Mouse (Mus musculus) heart, embryonic 16.5 days (tissue): ENCODE measurements at regions not wholly inside any gene's neighbourhood (a gene's known extent, or its start where the extent isn't known, plus 50 kb on each side); places are given as distances from the start of the nearest gene placed in this dataset.

Source experiments
- ATAC-seq: fragments of 200-750 bp; cut with Nextera tagmentation; replicated peaks from 2 replicates; pipeline ENCODE4 v1.8.0; 2017; ENCODE audit warnings: moderate number of reproducible peaks; ENCODE audit not compliant: insufficient read depth, low FRiP score; ENCODE audit errors: extremely low read depth
- H3K27ac ChIP-seq: fragments of 300-500 bp; sonication (generic); 2 replicates; pipeline ENCODE4 v1.5.1; 2014; ENCODE audit warnings: mild to moderate bottlenecking, low read length, control low read depth, moderate library complexity
- H3K27me3 ChIP-seq: fragments of 300-500 bp; sonication (generic); 2 replicates; pipeline ENCODE4 v1.6.1; 2014; ENCODE audit warnings: low read length, mixed read lengths; ENCODE audit not compliant: control insufficient read depth, insufficient read depth
- H3K36me3 ChIP-seq: fragments of 300-500 bp; sonication (generic); 2 replicates; pipeline ENCODE4 v1.6.1; 2014; ENCODE audit not compliant: control insufficient read depth, insufficient read depth
- H3K4me1 ChIP-seq: fragments of 300-500 bp; sonication (generic); 2 replicates; pipeline ENCODE4 v1.6.1; 2014; ENCODE audit warnings: low read length, mixed read lengths; ENCODE audit not compliant: control insufficient read depth, insufficient read depth
- H3K4me2 ChIP-seq: fragments of 300-500 bp; sonication (generic); 2 replicates; pipeline ENCODE4 v1.6.1; 2014; ENCODE audit warnings: low read depth, mild to moderate bottlenecking, control low read depth, low read length
- H3K4me3 ChIP-seq: fragments of 300-500 bp; sonication (generic); 2 replicates; pipeline ENCODE4 v1.5.1; 2014; ENCODE audit warnings: mild to moderate bottlenecking, control low read depth, low read length
- H3K9ac ChIP-seq: fragments of 300-500 bp; sonication (generic); 2 replicates; pipeline ENCODE4 v1.6.1; 2014; ENCODE audit warnings: low read length, control low read depth
- H3K9me3 ChIP-seq: fragments of 300-500 bp; sonication (generic); replicated peaks from 2 replicates; pipeline ENCODE4 v1.6.1; 2016; ENCODE audit warnings: low read length; ENCODE audit not compliant: control insufficient read depth
- WGBS: fragments of 180-500 bp; shearing (Covaris S2); extraction: QIAGEN DNeasy Blood & Tissue Kit; methylation state at CpG from one replicate; pipeline ENCODE4 v1.1.7; 2014; 5-methylcytosine and 5-hydroxymethylcytosine counted together

DNA sequence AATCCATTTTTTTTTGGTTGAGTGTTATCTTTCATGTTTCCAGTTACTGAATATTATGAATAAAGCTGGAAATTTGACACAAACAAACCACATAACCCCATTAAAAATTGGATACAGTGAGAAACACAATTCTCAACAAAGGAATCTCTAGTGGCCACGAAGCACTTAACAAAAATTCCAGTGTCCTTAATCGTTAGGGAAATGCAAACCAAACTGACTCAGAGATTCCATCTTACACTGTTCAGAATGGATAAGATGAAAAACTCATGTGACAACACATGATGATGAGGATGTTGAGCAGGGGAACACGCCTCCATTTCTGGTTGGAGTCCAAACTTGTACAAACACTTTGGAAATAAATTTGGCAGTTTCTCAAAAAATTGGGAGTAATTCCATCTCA lies 57.3 kb downstream of the Tktl2 start:
- no peaks in the 10 kb centered on the region for H3K27me3 ChIP-seq
- H3K9me3 ChIP-seq = no peaks in the 10 kb centered on the region
- H3K27ac ChIP-seq = no peak overlapping the region
- WGBS = 55% methylated on average over 3 of the region's 3 CpGs
- no peak for ATAC-seq
- H3K36me3 ChIP-seq = no peaks in the 10 kb centered on the region
- H3K4me1 ChIP-seq = no peaks in the 10 kb centered on the region
- H3K4me2 ChIP-seq = no peak overlapping the region
- no peak overlapping the region for H3K4me3 ChIP-seq
- H3K9ac ChIP-seq = no peak overlapping the region

DNA sequence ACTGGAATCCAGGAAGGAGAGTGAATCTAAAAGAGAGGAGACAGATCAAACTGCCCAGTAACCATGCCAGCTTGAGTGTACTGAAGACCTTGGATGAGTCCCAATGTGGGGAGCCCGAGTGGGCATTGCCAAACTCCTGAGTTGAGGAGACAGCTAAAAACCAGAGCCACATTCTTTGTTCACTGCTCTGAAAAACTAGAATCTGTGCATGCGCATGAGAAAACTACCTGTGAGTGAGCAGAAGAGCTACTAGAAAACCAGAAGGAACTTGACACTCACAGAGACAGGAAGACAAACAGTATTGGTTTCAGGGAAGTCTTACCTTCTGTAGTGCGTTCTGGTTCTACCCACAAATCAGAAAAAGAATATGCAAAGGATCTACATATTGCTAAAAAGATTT lies 74.6 kb downstream of the Tktl2 start:
- Histone ChIP-seq H3K36me3 (no peaks in the 10 kb centered on the region), H3K9me3 (no peaks in the 10 kb centered on the region; the same call in 1 of the 2 replicates), H3K27ac (no peak overlapping the region), H3K4me2 (no peak overlapping the region), H3K9ac (no peak overlapping the region), H3K4me1 (no peaks in the 10 kb centered on the region), H3K27me3 (no peaks in the 10 kb centered on the region), H3K4me3 (no peak overlapping the region)
- WGBS = 88% methylated on average over 3 of the region's 3 CpGs
- ATAC-seq = no peak

DNA sequence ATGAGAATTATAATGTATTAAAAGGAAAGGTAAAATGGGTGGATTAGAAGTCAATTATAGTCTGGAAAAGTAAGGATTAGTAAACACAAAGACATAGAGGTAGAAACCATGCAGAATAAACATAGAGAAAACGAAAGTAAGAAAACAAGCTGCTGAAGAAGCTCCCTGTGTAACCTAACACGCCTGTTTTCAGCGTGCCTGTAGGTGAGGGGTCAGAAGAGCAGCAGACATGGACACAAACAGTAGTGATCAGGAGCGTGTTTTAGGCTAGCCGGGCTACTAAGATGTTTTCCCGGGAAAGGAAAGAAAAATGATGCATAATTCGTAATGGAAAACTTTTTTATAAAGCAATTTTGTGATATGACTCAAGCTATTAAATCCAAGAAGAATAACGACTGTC lies 75.3 kb downstream of the Tktl2 start:
- peak overlapping the region; percentile 17; the same call in 1 of the 2 replicates for H3K4me2 ChIP-seq
- H3K4me3 ChIP-seq = no peak overlapping the region
- H3K4me1 ChIP-seq = no peaks in the 10 kb centered on the region
- ATAC-seq = no peak
- no peaks in the 10 kb centered on the region; the same call in 1 of the 2 replicates for H3K9me3 ChIP-seq
- H3K9ac ChIP-seq = no peak overlapping the region
- H3K27ac ChIP-seq = no peak overlapping the region
- WGBS = 65% methylated on average over 8 of the region's 8 CpGs
- H3K27me3 ChIP-seq = no peaks in the 10 kb centered on the region
- no peaks in the 10 kb centered on the region for H3K36me3 ChIP-seq

DNA sequence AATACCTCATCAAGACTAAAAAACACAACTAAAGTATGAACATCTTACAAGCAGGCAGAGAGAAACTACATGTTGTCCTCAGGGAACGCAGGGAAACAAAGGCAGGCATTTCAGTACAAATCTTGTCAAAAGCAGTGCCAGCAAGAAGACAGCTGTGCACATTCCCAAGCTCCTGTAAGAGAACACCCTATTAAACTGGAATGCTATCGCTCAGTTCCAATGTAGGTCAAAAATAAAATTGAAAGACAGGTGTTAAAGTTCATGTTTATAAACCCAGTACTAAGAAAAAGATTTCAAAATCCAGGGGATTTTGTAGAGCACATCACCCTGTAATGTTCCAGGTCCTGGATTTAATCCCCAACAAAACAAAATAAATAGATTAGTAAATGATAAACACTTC lies 75.7 kb downstream of the Tktl2 start:
- no peak for ATAC-seq
- no peak overlapping the region for H3K4me3 ChIP-seq
- 71% methylated on average over 2 of the region's 2 CpGs for WGBS

DNA sequence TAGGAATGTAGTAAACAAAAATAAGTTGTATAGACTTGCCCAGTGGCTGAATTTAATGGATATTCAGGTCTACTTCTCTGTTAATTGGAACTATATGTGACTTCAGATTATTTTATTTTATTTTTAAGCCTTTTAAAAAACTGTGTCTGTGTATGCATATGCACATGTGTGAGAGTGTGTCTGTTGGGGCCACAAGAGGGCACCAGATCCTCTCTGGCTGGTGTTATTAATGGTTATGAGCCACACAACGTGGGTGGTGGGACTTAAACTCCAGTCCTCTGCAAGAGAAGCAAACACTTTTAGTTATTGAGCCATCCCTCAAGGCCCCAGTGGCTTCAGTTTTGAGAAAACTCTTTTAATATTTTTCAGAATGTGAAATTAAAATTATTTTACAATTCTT lies 77.9 kb downstream of the Tktl2 start:
- WGBS = 66% methylated on average over 1 of the region's 1 CpGs
- no peak overlapping the region for H3K4me3 ChIP-seq
- H3K9ac ChIP-seq = no peak overlapping the region
- H3K27ac ChIP-seq = no peak overlapping the region
- no peaks in the 10 kb centered on the region; the same call in 1 of the 2 replicates for H3K9me3 ChIP-seq
- H3K27me3 ChIP-seq = no peaks in the 10 kb centered on the region
- H3K4me2 ChIP-seq = no peak overlapping the region
- no peaks in the 10 kb centered on the region for H3K36me3 ChIP-seq
- no peak for ATAC-seq
- no peaks in the 10 kb centered on the region for H3K4me1 ChIP-seq

More for the DNA sequence above, 75.7 kb downstream of the Tktl2 start:
- no peak overlapping the region for H3K4me2 ChIP-seq
- H3K27me3 ChIP-seq = no peaks in the 10 kb centered on the region
- H3K27ac ChIP-seq = no peak overlapping the region
- H3K4me1 ChIP-seq = no peaks in the 10 kb centered on the region
- H3K9ac ChIP-seq = no peak overlapping the region
- no peaks in the 10 kb centered on the region; the same call in 1 of the 2 replicates for H3K9me3 ChIP-seq
- no peaks in the 10 kb centered on the region for H3K36me3 ChIP-seq

DNA sequence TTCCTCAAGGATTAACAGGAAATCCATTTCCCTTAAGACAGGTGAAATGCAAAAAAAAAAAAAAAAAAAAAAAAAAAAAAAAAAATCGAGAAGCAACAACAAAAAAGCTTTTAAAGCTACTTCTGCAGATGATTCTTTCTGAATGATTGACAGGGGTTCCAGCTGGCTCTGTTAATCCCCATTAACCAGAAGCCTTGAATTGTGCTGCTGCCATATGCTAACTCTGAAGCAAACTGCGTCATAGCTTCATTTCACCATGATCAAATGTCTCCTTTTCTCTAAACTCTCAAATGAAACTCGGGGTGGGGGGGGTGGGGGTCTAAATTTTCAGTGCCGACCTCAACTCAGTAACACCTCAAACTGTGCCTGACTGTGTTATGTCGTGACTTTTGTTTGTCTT lies 80.7 kb downstream of the Npy5r start:
- ATAC-seq = no peak
- Histone ChIP-seq H3K27ac (no peak overlapping the region), H3K36me3 (no peaks in the 10 kb centered on the region), H3K9ac (no peak overlapping the region), H3K4me3 (no peak overlapping the region), H3K9me3 (no peaks in the 10 kb centered on the region), H3K4me1 (no peaks in the 10 kb centered on the region), H3K27me3 (no peaks in the 10 kb centered on the region), H3K4me2 (no peak overlapping the region)
- WGBS = 58% methylated on average over 5 of the region's 5 CpGs

DNA sequence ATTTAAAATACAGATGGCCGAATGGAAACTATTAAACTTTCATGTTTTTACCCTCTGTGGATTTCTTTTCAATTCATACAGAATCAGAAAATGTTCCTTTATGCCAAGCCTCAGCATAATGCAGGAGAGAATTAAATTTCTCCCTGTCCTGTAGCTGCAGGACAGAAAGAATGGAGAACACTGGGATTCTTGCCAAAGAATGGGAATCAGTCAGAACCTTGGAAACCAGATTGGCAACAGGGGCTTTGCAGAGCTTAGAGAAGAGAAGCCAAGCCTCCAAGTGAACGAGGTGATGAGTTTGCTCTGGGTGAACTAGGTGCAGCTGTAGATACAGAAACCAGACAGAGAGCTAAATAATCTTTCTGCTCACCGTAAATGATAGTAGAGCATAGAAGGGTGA lies 64.6 kb downstream of the Npy5r start:
- WGBS = 39% methylated on average over 3 of the region's 3 CpGs
- Histone ChIP-seq H3K4me3 (no peak overlapping the region), H3K4me2 (no peak overlapping the region), H3K27ac (no peak overlapping the region), H3K4me1 (peaks cover 2% of the 10 kb centered on the region; the same call in 1 of the 2 replicates), H3K9me3 (no peaks in the 10 kb centered on the region), H3K27me3 (no peaks in the 10 kb centered on the region), H3K9ac (no peak overlapping the region), H3K36me3 (no peaks in the 10 kb centered on the region)
- no peak; the same call in 1 of the 2 replicates for ATAC-seq

- WGBS = 60% methylated on average over 10 of the region's 10 CpGs
- Histone ChIP-seq H3K9me3 (no peaks in the 10 kb centered on the region), H3K36me3 (no peaks in the 10 kb centered on the region), H3K4me3 (no peak overlapping the region), H3K4me1 (peaks cover 2% of the 10 kb centered on the region; the same call in 1 of the 2 replicates), H3K9ac (no peak overlapping the region), H3K27me3 (no peaks in the 10 kb centered on the region), H3K4me2 (no peak overlapping the region), H3K27ac (no peak overlapping the region)
- no peak for ATAC-seq
Observed at GRCm38 (mm10) chr8:66623822-66624221, 64.1 kb downstream of the Npy5r start.
